Mouse (Mus musculus): ENCODE measurements around the gene Tap1. TPM values are rescaled to one million over a fixed set of nuclear protein-coding genes. Genes with fewer than 3 reads are reported as not detected.

The Tap1 gene
- polyA plus RNA-seq, 1 experiment from 2014 or later = 0.93 TPM

- no peak for DNase-seq (ENCODE audit: low spot score)
- H3K27ac ChIP-seq (replicated peaks) = no peak overlapping the region
- no peaks in the 10 kb centered on the region for H3K9me3 ChIP-seq (replicated peaks)
- H3K36me3 ChIP-seq = no peaks in the 10 kb centered on the region
- WGBS = 3% methylated on average over 14 of the region's 14 CpGs
- H3K27me3 ChIP-seq (ENCODE audit: low read depth, poor library complexity, severe bottlenecking) = peaks cover 89% of the 10 kb centered on the region
- peaks cover 20% of the 10 kb centered on the region for H3K4me1 ChIP-seq
- peak overlapping the region; percentile 52 for H3K4me3 ChIP-seq
Observed at GRCm38 (mm10) chr17:34186885-34187260, 480 bp upstream of the Tap1 start.

GRCm38 (mm10) chr17:34188010-34188409 is 657 bp downstream of the Tap1 start:
- no peaks in the 10 kb centered on the region for H3K36me3 ChIP-seq
- 3% methylated on average over 20 of the region's 20 CpGs for WGBS
- H3K9me3 ChIP-seq (replicated peaks) = no peaks in the 10 kb centered on the region
- peak overlapping the region; percentile 52 for H3K4me3 ChIP-seq
- peaks cover 99% of the 10 kb centered on the region for H3K27me3 ChIP-seq (ENCODE audit: low read depth, poor library complexity, severe bottlenecking)
- no peak overlapping the region for H3K27ac ChIP-seq (replicated peaks)
- peaks cover 20% of the 10 kb centered on the region for H3K4me1 ChIP-seq
- DNase-seq (ENCODE audit: low spot score) = peak; percentile 34

- Histone ChIP-seq H3K9me3 (replicated peaks) (no peaks in the 10 kb centered on the region), H3K4me3 (no peak overlapping the region), H3K27me3 (ENCODE audit: low read depth, poor library complexity, severe bottlenecking) (peaks cover 99% of the 10 kb centered on the region), H3K4me1 (peaks cover 20% of the 10 kb centered on the region), H3K27ac (replicated peaks) (no peak overlapping the region), H3K36me3 (no peaks in the 10 kb centered on the region)
- no peak for DNase-seq (ENCODE audit: low spot score)
- WGBS = 72% methylated on average over 6 of the region's 6 CpGs
Observed at GRCm38 (mm10) chr17:34188986-34189385, 1.6 kb downstream of the Tap1 start.

- Histone ChIP-seq H3K9me3 (replicated peaks) (no peaks in the 10 kb centered on the region), H3K36me3 (no peaks in the 10 kb centered on the region), H3K27me3 (ENCODE audit: low read depth, poor library complexity, severe bottlenecking) (peaks cover 99% of the 10 kb centered on the region), H3K4me1 (peaks cover 15% of the 10 kb centered on the region), H3K27ac (replicated peaks) (no peak overlapping the region), H3K4me3 (no peak overlapping the region)
- no peak for DNase-seq (ENCODE audit: low spot score)
- 23% methylated on average over 16 of the region's 16 CpGs for WGBS
Observed at GRCm38 (mm10) chr17:34192852-34193251, 5.5 kb downstream of the Tap1 start.

GRCm38 (mm10) chr17:34193468-34193867 is 6.1 kb downstream of the Tap1 start:
- H3K27me3 ChIP-seq (ENCODE audit: low read depth, poor library complexity, severe bottlenecking) = peaks cover 99% of the 10 kb centered on the region
- H3K27ac ChIP-seq (replicated peaks) = no peak overlapping the region
- no peak for DNase-seq (ENCODE audit: low spot score)
- peaks cover 15% of the 10 kb centered on the region for H3K4me1 ChIP-seq
- H3K4me3 ChIP-seq = no peak overlapping the region
- 54% methylated on average over 8 of the region's 8 CpGs for WGBS
- H3K9me3 ChIP-seq (replicated peaks) = no peaks in the 10 kb centered on the region
- H3K36me3 ChIP-seq = no peaks in the 10 kb centered on the region

- 79% methylated on average over 4 of the region's 4 CpGs for WGBS
- Histone ChIP-seq H3K27me3 (ENCODE audit: low read depth, poor library complexity, severe bottlenecking) (peaks cover 99% of the 10 kb centered on the region), H3K36me3 (no peaks in the 10 kb centered on the region), H3K9me3 (replicated peaks) (no peaks in the 10 kb centered on the region), H3K4me1 (peaks cover 18% of the 10 kb centered on the region), H3K4me3 (no peak overlapping the region), H3K27ac (replicated peaks) (no peak overlapping the region)
- DNase-seq (ENCODE audit: low spot score) = no peak
Observed at GRCm38 (mm10) chr17:34194723-34195122, 7.4 kb downstream of the Tap1 start.

- Histone ChIP-seq H3K4me1 (peaks cover 18% of the 10 kb centered on the region), H3K9me3 (replicated peaks) (no peaks in the 10 kb centered on the region), H3K27ac (replicated peaks) (no peak overlapping the region), H3K36me3 (no peaks in the 10 kb centered on the region), H3K4me3 (no peak overlapping the region), H3K27me3 (ENCODE audit: low read depth, poor library complexity, severe bottlenecking) (peaks cover 99% of the 10 kb centered on the region)
- no peak for DNase-seq (ENCODE audit: low spot score)
- WGBS = 29% methylated on average over 12 of the region's 12 CpGs
Observed at GRCm38 (mm10) chr17:34196491-34196890, 9.1 kb downstream of the Tap1 start.

- no peaks in the 10 kb centered on the region for H3K9me3 ChIP-seq (replicated peaks)
- peaks cover 18% of the 10 kb centered on the region for H3K4me1 ChIP-seq
- H3K36me3 ChIP-seq = no peaks in the 10 kb centered on the region
- DNase-seq (ENCODE audit: low spot score) = peak; percentile 83
- 4% methylated on average over 41 of the region's 41 CpGs for WGBS
- H3K27ac ChIP-seq (replicated peaks) = no peak within 1 kb of the TSS
- H3K4me3 ChIP-seq = peak within 1 kb of the TSS; percentile 50
- H3K27me3 ChIP-seq (ENCODE audit: low read depth, poor library complexity, severe bottlenecking) = peaks cover 93% of the 10 kb centered on the region
Observed at GRCm38 (mm10) chr17:34196941-34197894, 9.9 kb downstream of the Tap1 start, which contains the start of gene Psmb8. Gene Psmb8, plus strand, starts transcription at chr17:34197721.

- Histone ChIP-seq H3K4me3 (peak overlapping the region; percentile 50), H3K4me1 (peaks cover 18% of the 10 kb centered on the region), H3K27me3 (ENCODE audit: low read depth, poor library complexity, severe bottlenecking) (peaks cover 90% of the 10 kb centered on the region), H3K36me3 (no peaks in the 10 kb centered on the region), H3K9me3 (replicated peaks) (no peaks in the 10 kb centered on the region), H3K27ac (replicated peaks) (no peak overlapping the region)
- DNase-seq (ENCODE audit: low spot score) = no peak
- 3% methylated on average over 32 of the region's 32 CpGs for WGBS
Observed at GRCm38 (mm10) chr17:34197904-34198520, 10.7 kb downstream of the Tap1 start.

- H3K36me3 ChIP-seq = no peaks in the 10 kb centered on the region
- WGBS = 5% methylated on average over 11 of the region's 11 CpGs
- peak overlapping the region; percentile 50 for H3K4me3 ChIP-seq
- no peak overlapping the region for H3K27ac ChIP-seq (replicated peaks)
- H3K9me3 ChIP-seq (replicated peaks) = no peaks in the 10 kb centered on the region
- H3K4me1 ChIP-seq = peaks cover 18% of the 10 kb centered on the region
- DNase-seq (ENCODE audit: low spot score) = no peak
- peaks cover 90% of the 10 kb centered on the region for H3K27me3 ChIP-seq (ENCODE audit: low read depth, poor library complexity, severe bottlenecking)
Observed at GRCm38 (mm10) chr17:34198521-34198912, 11.2 kb downstream of the Tap1 start.

- H3K4me1 ChIP-seq = peaks cover 18% of the 10 kb centered on the region
- WGBS = 67% methylated on average over 12 of the region's 12 CpGs
- no peaks in the 10 kb centered on the region for H3K36me3 ChIP-seq
- peaks cover 90% of the 10 kb centered on the region for H3K27me3 ChIP-seq (ENCODE audit: low read depth, poor library complexity, severe bottlenecking)
- no peak overlapping the region for H3K27ac ChIP-seq (replicated peaks)
- DNase-seq (ENCODE audit: low spot score) = no peak
- H3K9me3 ChIP-seq (replicated peaks) = no peaks in the 10 kb centered on the region
- no peak overlapping the region for H3K4me3 ChIP-seq
Observed at GRCm38 (mm10) chr17:34199050-34199619, 11.8 kb downstream of the Tap1 start.

GRCm38 (mm10) chr17:34200047-34200446 is 12.7 kb downstream of the Tap1 start:
- Histone ChIP-seq H3K4me1 (peaks cover 24% of the 10 kb centered on the region), H3K36me3 (no peaks in the 10 kb centered on the region), H3K9me3 (replicated peaks) (no peaks in the 10 kb centered on the region), H3K27ac (replicated peaks) (no peak overlapping the region), H3K4me3 (no peak overlapping the region), H3K27me3 (ENCODE audit: low read depth, poor library complexity, severe bottlenecking) (peaks cover 90% of the 10 kb centered on the region)
- DNase-seq (ENCODE audit: low spot score) = no peak
- WGBS = 83% methylated on average over 10 of the region's 10 CpGs

All from midbrain, embryonic 10.5 days (tissue).